Mouse (Mus musculus) liver, postnatal 0 days (tissue): ENCODE measurements at regions not wholly inside any gene's neighbourhood (a gene's known extent, or its start where the extent isn't known, plus 50 kb on each side); places are given as distances from the start of the nearest gene placed in this dataset.

Experiments used
- ATAC-seq: fragments of 200-750 bp; cut with Nextera tagmentation; 2 replicates; pipeline ENCODE4 v1.8.0; 2017; ENCODE audit warnings: mild to moderate bottlenecking, moderate library complexity
- DNase-seq: peaks from one replicate; pipeline ENCODE4 v3.0.0-alpha.2; 2016
- H3K27ac ChIP-seq: fragments of 300-500 bp; sonication (generic); 2 replicates; pipeline ENCODE4 v1.5.1; 2014; ENCODE audit warnings: antibody characterized with exemption, moderate library complexity, mild to moderate bottlenecking, low read depth
- H3K27me3 ChIP-seq: fragments of 300-500 bp; sonication (generic); 2 replicates; pipeline ENCODE4 v1.6.1; 2014; ENCODE audit warnings: low read length, control low read depth, mixed read lengths; ENCODE audit not compliant: insufficient read depth
- H3K36me3 ChIP-seq: fragments of 300-500 bp; sonication (generic); replicated peaks from 2 replicates; pipeline ENCODE4 v1.6.1; 2014; ENCODE audit warnings: mild to moderate bottlenecking, control low read depth, low read length, moderate library complexity, mixed read lengths; ENCODE audit not compliant: insufficient read depth
- H3K4me1 ChIP-seq: fragments of 300-500 bp; sonication (generic); 2 replicates; pipeline ENCODE4 v1.6.1; 2014; ENCODE audit warnings: antibody characterized with exemption, mild to moderate bottlenecking, control low read depth; ENCODE audit not compliant: insufficient read depth
- H3K4me2 ChIP-seq: fragments of 300-500 bp; sonication (generic); 2 replicates; pipeline ENCODE4 v1.6.1; 2014; ENCODE audit warnings: low read depth, mild to moderate bottlenecking, low read length, moderate library complexity, mixed read lengths
- H3K4me3 ChIP-seq: fragments of 300-500 bp; sonication (generic); 2 replicates; pipeline ENCODE4 v1.5.1; 2014; ENCODE audit warnings: low read depth, low read length
- H3K9ac ChIP-seq: fragments of 300-500 bp; sonication (generic); replicated peaks from 2 replicates; pipeline ENCODE4 v1.6.1; 2014; ENCODE audit warnings: mild to moderate bottlenecking, moderate library complexity
- H3K9me3 ChIP-seq: fragments of 300-500 bp; sonication (generic); 2 replicates; pipeline ENCODE4 v1.6.1; 2016; ENCODE audit warnings: mild to moderate bottlenecking, control low read depth, low read length, mixed read lengths
- CTCF ChIP-seq: sonication (generic); IDR thresholded peaks from 2 replicates; pipeline ENCODE4 v1.5.1; 2016; ENCODE audit warnings: antibody characterized with exemption, low read depth
- EP300 ChIP-seq: IDR thresholded peaks from 2 replicates; pipeline ENCODE4 v1.6.1; 2016; ENCODE audit warnings: antibody characterized with exemption, low read depth, mild to moderate bottlenecking
- WGBS: fragments of 180-500 bp; shearing (Covaris S2); extraction: QIAGEN DNeasy Blood & Tissue Kit; methylation state at CpG from one replicate; pipeline ENCODE4 v1.1.7; 2014; ENCODE audit not compliant: insufficient replicate concordance; 5-methylcytosine and 5-hydroxymethylcytosine counted together

DNA sequence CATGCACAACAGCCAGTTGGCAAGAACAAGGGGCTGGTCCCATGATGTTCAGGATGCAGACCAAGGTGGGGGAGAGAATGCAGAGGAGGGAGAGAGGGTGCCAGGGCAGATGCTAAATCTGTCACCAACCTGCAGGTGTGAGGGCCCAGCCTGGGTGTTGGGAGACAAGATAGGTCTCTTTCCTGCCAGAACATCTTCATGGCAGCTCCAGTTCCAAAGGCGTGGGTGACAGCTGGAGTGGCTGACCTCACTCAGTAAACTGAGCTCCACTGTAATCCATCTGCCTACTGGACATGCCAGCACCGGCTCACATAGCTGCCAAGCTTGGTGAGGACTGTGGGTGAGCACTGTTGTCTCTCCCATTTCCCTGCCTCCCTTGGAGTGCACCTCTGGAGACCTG, 129.9 kb downstream of the Ndufa10 start:
- Histone ChIP-seq H3K9ac (no peak overlapping the region), H3K27ac (no peak overlapping the region), H3K4me3 (no peak overlapping the region), H3K27me3 (no peaks in the 10 kb centered on the region), H3K36me3 (no peaks in the 10 kb centered on the region), H3K4me1 (no peaks in the 10 kb centered on the region), H3K9me3 (no peaks in the 10 kb centered on the region), H3K4me2 (no peak overlapping the region)
- DNase-seq (no peak), ATAC-seq (no peak)
- no peak for TF ChIP-seq CTCF
- TF ChIP-seq EP300 = no peak
- WGBS = 74% methylated on average over 2 of the region's 2 CpGs

DNA sequence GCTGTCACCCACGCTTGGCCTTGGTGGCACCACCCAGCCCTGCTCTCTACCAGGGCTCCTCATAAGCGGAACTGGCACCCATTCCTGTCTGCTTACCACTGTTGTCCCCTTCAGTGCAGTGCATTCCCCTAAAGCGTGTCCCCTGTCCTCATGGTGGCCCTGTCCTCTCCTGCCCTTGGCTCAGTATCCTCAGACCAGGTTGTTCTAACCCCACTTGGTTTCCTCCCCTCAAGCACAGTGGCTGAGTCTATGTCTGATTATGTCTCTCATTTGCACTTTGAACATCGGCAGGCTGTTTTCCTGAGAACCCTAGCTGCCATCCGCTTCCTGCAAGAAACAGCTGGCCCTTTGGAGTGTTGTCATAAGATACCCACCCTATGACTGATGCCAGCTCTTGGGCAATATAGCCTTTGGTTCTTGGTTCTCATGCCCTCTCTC, 130.5 kb downstream of the Ndufa10 start:
- TF ChIP-seq EP300 = no peak
- no peak for TF ChIP-seq CTCF
- DNase-seq (no peak), ATAC-seq (no peak)
- Histone ChIP-seq H3K36me3 (no peaks in the 10 kb centered on the region), H3K27me3 (no peaks in the 10 kb centered on the region), H3K9me3 (no peaks in the 10 kb centered on the region), H3K9ac (no peak overlapping the region), H3K4me2 (no peak overlapping the region), H3K4me1 (no peaks in the 10 kb centered on the region), H3K27ac (no peak overlapping the region), H3K4me3 (no peak overlapping the region)
- 74% methylated on average over 5 of the region's 5 CpGs for WGBS

DNA sequence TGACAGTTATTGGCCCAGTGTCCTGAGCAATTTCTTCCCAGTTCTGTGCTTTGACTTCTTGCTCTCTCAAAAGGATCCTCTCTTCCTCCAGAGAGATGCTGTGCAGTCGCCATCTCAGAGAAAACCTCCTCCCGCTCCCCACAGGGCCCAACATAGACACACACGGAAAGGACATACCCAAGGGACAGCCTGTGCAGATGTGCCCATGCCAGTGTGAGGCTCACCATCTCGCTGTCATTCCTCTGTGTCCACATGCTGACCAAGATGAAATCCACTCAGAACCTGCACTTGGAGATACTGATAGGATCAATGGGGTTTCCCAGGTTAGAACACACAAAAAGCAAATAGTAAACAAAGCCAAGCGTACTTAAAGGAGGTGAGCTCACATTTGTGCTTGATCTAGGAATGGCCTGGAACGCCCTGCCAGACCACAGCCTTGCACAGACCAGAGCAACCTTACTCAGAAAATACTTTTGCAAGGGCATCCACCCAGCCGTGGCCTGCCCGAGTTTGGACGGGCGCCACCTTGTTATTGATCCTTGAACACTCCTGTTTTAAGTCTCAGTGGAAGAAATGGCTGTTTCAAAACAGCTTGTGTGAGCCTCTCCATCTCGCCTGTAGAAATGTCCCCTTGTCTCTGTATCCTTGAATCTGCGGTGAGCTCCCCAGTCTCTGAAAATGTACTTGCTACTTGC, 131.7 kb downstream of the Ndufa10 start:
- 77% methylated on average over 12 of the region's 12 CpGs for WGBS
- no peaks in the 10 kb centered on the region for H3K36me3 ChIP-seq
- no peak overlapping the region for H3K4me3 ChIP-seq
- no peak for TF ChIP-seq CTCF
- no peak for TF ChIP-seq EP300
- no peak for DNase-seq
- no peak overlapping the region for H3K4me2 ChIP-seq
- ATAC-seq = no peak
- no peaks in the 10 kb centered on the region for H3K4me1 ChIP-seq
- no peak overlapping the region for H3K9ac ChIP-seq
- no peaks in the 10 kb centered on the region for H3K27me3 ChIP-seq
- no peaks in the 10 kb centered on the region for H3K9me3 ChIP-seq
- no peak overlapping the region for H3K27ac ChIP-seq

DNA sequence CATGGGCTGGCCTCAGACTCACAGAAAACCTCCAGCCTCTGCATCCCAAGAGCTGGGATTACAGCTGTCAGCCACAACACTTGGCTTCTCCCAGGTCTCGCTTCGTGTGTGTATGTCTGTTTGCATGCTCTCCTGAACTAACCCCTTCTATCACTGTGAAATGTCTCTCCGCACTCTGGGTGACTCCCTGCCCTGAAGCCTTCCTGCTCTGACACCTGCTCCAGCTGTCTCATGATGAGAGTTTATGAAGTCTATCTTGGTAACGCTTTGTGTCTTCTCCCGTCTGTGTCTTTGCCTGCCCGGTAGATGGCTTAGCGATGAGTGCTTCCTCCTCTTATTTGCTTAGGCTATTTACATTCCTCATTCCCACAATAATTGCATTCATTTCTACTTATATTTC, 133.0 kb downstream of the Ndufa10 start:
- Histone ChIP-seq H3K27ac (no peak overlapping the region), H3K9me3 (no peaks in the 10 kb centered on the region), H3K27me3 (no peaks in the 10 kb centered on the region), H3K4me1 (no peaks in the 10 kb centered on the region), H3K4me2 (no peak overlapping the region), H3K36me3 (no peaks in the 10 kb centered on the region), H3K9ac (no peak overlapping the region), H3K4me3 (no peak overlapping the region)
- ATAC-seq (no peak), DNase-seq (no peak)
- no peak for TF ChIP-seq CTCF
- TF ChIP-seq EP300 = no peak
- WGBS = 74% methylated on average over 7 of the region's 7 CpGs

DNA sequence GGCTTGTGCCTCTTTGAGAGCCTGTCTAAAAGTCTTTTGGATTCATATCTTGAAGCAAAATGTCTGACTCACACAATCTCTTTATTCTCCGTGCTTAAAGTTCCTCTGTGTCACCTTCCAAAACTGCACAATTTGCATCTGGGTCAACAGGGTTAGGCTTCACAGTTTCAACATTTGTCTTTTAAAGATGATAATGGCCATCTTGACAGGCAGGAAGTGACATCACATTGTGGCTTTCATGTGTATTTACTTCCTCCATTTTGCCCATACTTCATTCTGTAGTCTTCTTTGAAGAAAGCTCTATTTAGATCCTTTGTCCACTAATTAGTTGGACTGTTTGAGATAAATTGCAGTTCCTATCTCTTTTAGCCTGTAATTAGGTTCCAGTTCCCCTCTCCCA, 135.1 kb downstream of the Ndufa10 start:
- no peak overlapping the region for H3K4me2 ChIP-seq
- ATAC-seq (no peak), DNase-seq (no peak)
- H3K27me3 ChIP-seq = no peaks in the 10 kb centered on the region
- H3K9ac ChIP-seq = no peak overlapping the region
- H3K4me1 ChIP-seq = no peaks in the 10 kb centered on the region
- TF ChIP-seq CTCF = no peak
- TF ChIP-seq EP300 = no peak
- H3K36me3 ChIP-seq = no peaks in the 10 kb centered on the region
- H3K27ac ChIP-seq = no peak overlapping the region
- WGBS = 56% methylated on average over 1 of the region's 1 CpGs
- no peaks in the 10 kb centered on the region for H3K9me3 ChIP-seq
- H3K4me3 ChIP-seq = no peak overlapping the region

DNA sequence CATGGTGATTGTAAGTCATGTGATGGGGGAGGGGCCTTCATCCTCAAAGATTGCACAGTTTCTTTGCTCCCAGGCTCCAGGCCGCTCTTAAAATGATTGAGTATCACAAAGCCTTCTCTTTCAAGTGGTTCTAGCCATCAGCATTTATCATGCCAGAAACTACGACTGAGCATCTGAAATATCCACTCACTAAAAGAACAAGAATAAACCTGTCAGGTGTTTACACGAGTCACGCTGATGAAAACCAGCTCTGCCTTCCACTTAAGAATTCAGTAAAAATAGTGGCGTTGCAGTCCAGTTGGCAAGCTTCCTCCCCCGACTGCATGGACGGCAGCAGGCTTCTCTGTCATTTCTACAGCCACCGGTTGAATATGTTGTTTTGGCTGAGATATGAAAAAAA, 136.2 kb downstream of the Ndufa10 start:
- no peak overlapping the region for H3K9ac ChIP-seq
- TF ChIP-seq EP300 (no peak), CTCF (no peak)
- 0 out of 2 replicates have a peak, but pooled peaks cover 1% of the 10 kb centered on the region for H3K4me1 ChIP-seq
- H3K36me3 ChIP-seq = no peaks in the 10 kb centered on the region
- H3K4me2 ChIP-seq = no peak overlapping the region
- no peak overlapping the region for H3K4me3 ChIP-seq
- ATAC-seq (no peak), DNase-seq (no peak)
- H3K27ac ChIP-seq = no peak overlapping the region
- H3K9me3 ChIP-seq = no peaks in the 10 kb centered on the region
- WGBS = 77% methylated on average over 8 of the region's 8 CpGs
- no peaks in the 10 kb centered on the region for H3K27me3 ChIP-seq

DNA sequence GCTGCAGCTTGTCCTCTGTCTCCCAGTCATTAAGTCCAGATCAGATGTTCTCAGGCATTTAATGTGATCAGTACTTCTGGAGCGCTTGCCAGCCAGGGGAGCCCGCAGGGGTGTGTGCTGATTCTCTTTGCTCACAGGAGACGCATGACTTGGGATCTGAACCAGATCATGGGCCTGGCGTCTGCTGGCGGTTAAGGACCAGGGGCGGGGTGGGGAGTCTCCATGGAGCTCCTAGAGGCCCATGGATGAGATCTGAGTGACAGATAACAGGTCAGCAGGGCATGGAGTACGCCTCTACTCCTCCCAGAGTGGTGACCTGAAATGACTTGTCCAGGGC, 136.7 kb upstream of the Hdac4 start:
- no peak overlapping the region for H3K4me2 ChIP-seq
- H3K36me3 ChIP-seq = no peaks in the 10 kb centered on the region
- no peak for TF ChIP-seq EP300
- no peak for TF ChIP-seq CTCF
- no peak overlapping the region for H3K27ac ChIP-seq
- no peak overlapping the region for H3K9ac ChIP-seq
- 59% methylated on average over 7 of the region's 7 CpGs for WGBS
- ATAC-seq (no peak), DNase-seq (no peak)
- H3K4me1 ChIP-seq = 0 out of 2 replicates have a peak, but pooled peaks cover 3% of the 10 kb centered on the region
- no peaks in the 10 kb centered on the region for H3K27me3 ChIP-seq
- H3K4me3 ChIP-seq = no peak overlapping the region
- H3K9me3 ChIP-seq = no peaks in the 10 kb centered on the region
